Mouse (Mus musculus) midbrain, embryonic 12.5 days (tissue): ENCODE data around the gene Myo16. TPM values are rescaled to one million over a fixed set of nuclear protein-coding genes. Genes with fewer than 3 reads are reported as not detected.

Experiments used
- ATAC-seq: fragments of 200-750 bp; cut with Nextera tagmentation; 2 replicates; pipeline ENCODE4 v1.8.0; 2017; ENCODE audit warnings: low read depth, moderate TSS enrichment, moderate library complexity; ENCODE audit not compliant: low FRiP score
- H3K27ac ChIP-seq: fragments of 300-500 bp; sonication (generic); replicated peaks from 2 replicates; pipeline ENCODE4 v1.5.1; 2016; ENCODE audit warnings: mild to moderate bottlenecking
- H3K27me3 ChIP-seq: fragments of 300-500 bp; sonication (generic); 2 replicates; pipeline ENCODE4 v1.6.1; 2016; ENCODE audit warnings: mild to moderate bottlenecking
- H3K36me3 ChIP-seq: fragments of 300-500 bp; sonication (generic); 2 replicates; pipeline ENCODE4 v1.6.1; 2016
- H3K4me1 ChIP-seq: fragments of 300-500 bp; sonication (generic); 2 replicates; pipeline ENCODE4 v1.6.1; 2016
- H3K4me2 ChIP-seq: fragments of 300-500 bp; sonication (generic); replicated peaks from 2 replicates; pipeline ENCODE4 v1.6.1; 2016; ENCODE audit warnings: mild to moderate bottlenecking, moderate library complexity
- H3K4me3 ChIP-seq: fragments of 300-500 bp; sonication (generic); 2 replicates; pipeline ENCODE4 v1.5.1; 2016; ENCODE audit warnings: mild to moderate bottlenecking
- H3K9ac ChIP-seq: fragments of 300-500 bp; sonication (generic); replicated peaks from 2 replicates; pipeline ENCODE4 v1.6.1; 2016; ENCODE audit warnings: mild to moderate bottlenecking, moderate library complexity
- H3K9me3 ChIP-seq: fragments of 300-500 bp; sonication (generic); 2 replicates; pipeline ENCODE4 v1.6.1; 2016; ENCODE audit warnings: mild to moderate bottlenecking
- WGBS: fragments of 180-500 bp; shearing (Covaris S2); methylation state at CpG from one replicate; pipeline ENCODE4 v1.1.7; 2016; 5-methylcytosine and 5-hydroxymethylcytosine counted together
- polyA plus RNA-seq: library from polyadenylated mRNA; unstranded; fragments of >200 nt; fragmentation: Nextera tagmentation; extraction: Ambion mirVana; gene quantifications from 2 replicates; pipeline ENCODE4 v1.2.1, GENCODE M21; 2016

Gene Myo16
- polyA plus RNA-seq, 1 experiment from 2014 or later: 4.0 TPM

GRCm38 (mm10) chr8:10539665-10540064 lies 386.0 kb downstream of the Myo16 start:
- Histone ChIP-seq H3K9ac (no peak overlapping the region), H3K9me3 (peaks cover 4% of the 10 kb centered on the region), H3K4me3 (no peak overlapping the region), H3K4me2 (no peak overlapping the region), H3K4me1 (peaks cover 6% of the 10 kb centered on the region), H3K27ac (no peak overlapping the region), H3K36me3 (0 out of 2 replicates have a peak, but pooled peaks cover 4% of the 10 kb centered on the region), H3K27me3 (no peaks in the 10 kb centered on the region)
- ATAC-seq: no peak
- 84% methylated on average over 4 of the region's 4 CpGs for WGBS

- Histone ChIP-seq H3K4me3 (no peak overlapping the region), H3K9me3 (peaks cover 4% of the 10 kb centered on the region), H3K9ac (no peak overlapping the region), H3K4me1 (no peaks in the 10 kb centered on the region), H3K36me3 (0 out of 2 replicates have a peak, but pooled peaks cover 4% of the 10 kb centered on the region), H3K27ac (no peak overlapping the region), H3K27me3 (no peaks in the 10 kb centered on the region), H3K4me2 (no peak overlapping the region)
- WGBS: 87% methylated on average over 3 of the region's 3 CpGs
- no peak for ATAC-seq
Measured at GRCm38 (mm10) chr8:10545890-10546289, 392.2 kb downstream of the Myo16 start.

- Histone ChIP-seq H3K27ac (no peak overlapping the region), H3K9ac (no peak overlapping the region), H3K4me2 (no peak overlapping the region), H3K36me3 (0 out of 2 replicates have a peak, but pooled peaks cover 4% of the 10 kb centered on the region), H3K4me3 (no peak overlapping the region), H3K27me3 (no peaks in the 10 kb centered on the region), H3K9me3 (peaks cover 4% of the 10 kb centered on the region), H3K4me1 (no peaks in the 10 kb centered on the region)
- 92% methylated on average over 8 of the region's 8 CpGs for WGBS
- no peak for ATAC-seq
Measured at GRCm38 (mm10) chr8:10546519-10546918, 392.8 kb downstream of the Myo16 start.

- no peak for ATAC-seq
- WGBS: 58% methylated on average over 9 of the region's 9 CpGs
- peaks cover 4% of the 10 kb centered on the region for H3K9me3 ChIP-seq
- H3K9ac ChIP-seq: no peak overlapping the region; the same call in 1 of the 2 replicates
- no peak overlapping the region for H3K4me3 ChIP-seq
- H3K36me3 ChIP-seq: 0 out of 2 replicates have a peak, but pooled peaks cover 4% of the 10 kb centered on the region
- H3K4me2 ChIP-seq: no peak overlapping the region
- H3K27ac ChIP-seq: no peak overlapping the region
- no peaks in the 10 kb centered on the region for H3K4me1 ChIP-seq
- H3K27me3 ChIP-seq: no peaks in the 10 kb centered on the region
Measured at GRCm38 (mm10) chr8:10548003-10548584, 394.4 kb downstream of the Myo16 start.

GRCm38 (mm10) chr8:10549434-10549833 lies 395.7 kb downstream of the Myo16 start:
- no peak overlapping the region for H3K9ac ChIP-seq
- H3K9me3 ChIP-seq: no peaks in the 10 kb centered on the region
- WGBS: 96% methylated on average over 3 of the region's 3 CpGs
- H3K27ac ChIP-seq: no peak overlapping the region
- H3K4me2 ChIP-seq: no peak overlapping the region
- H3K4me3 ChIP-seq: no peak overlapping the region
- no peaks in the 10 kb centered on the region for H3K27me3 ChIP-seq
- ATAC-seq: no peak
- no peaks in the 10 kb centered on the region for H3K36me3 ChIP-seq
- H3K4me1 ChIP-seq: no peaks in the 10 kb centered on the region

GRCm38 (mm10) chr8:10557961-10558360 lies 404.2 kb downstream of the Myo16 start:
- ATAC-seq: no peak
- WGBS: 74% methylated on average over 7 of the region's 7 CpGs
- Histone ChIP-seq H3K9me3 (no peaks in the 10 kb centered on the region), H3K4me1 (0 out of 2 replicates have a peak, but pooled peaks cover 8% of the 10 kb centered on the region), H3K4me2 (no peak overlapping the region), H3K9ac (no peak overlapping the region), H3K27ac (no peak overlapping the region), H3K27me3 (no peaks in the 10 kb centered on the region), H3K4me3 (no peak overlapping the region), H3K36me3 (no peaks in the 10 kb centered on the region)

- Histone ChIP-seq H3K27me3 (no peaks in the 10 kb centered on the region), H3K9me3 (no peaks in the 10 kb centered on the region), H3K4me1 (0 out of 2 replicates have a peak, but pooled peaks cover 8% of the 10 kb centered on the region), H3K4me3 (no peak overlapping the region), H3K27ac (no peak overlapping the region), H3K4me2 (no peak overlapping the region), H3K36me3 (no peaks in the 10 kb centered on the region), H3K9ac (no peak overlapping the region)
- no peak for ATAC-seq
- 90% methylated on average over 6 of the region's 6 CpGs for WGBS
Measured at GRCm38 (mm10) chr8:10559479-10559878, 405.8 kb downstream of the Myo16 start.

- 73% methylated on average over 5 of the region's 5 CpGs for WGBS
- no peaks in the 10 kb centered on the region for H3K27me3 ChIP-seq
Measured at GRCm38 (mm10) chr8:10561616-10562015, 407.9 kb downstream of the Myo16 start.

GRCm38 (mm10) chr8:10562046-10562445 lies 408.3 kb downstream of the Myo16 start:
- no peak for ATAC-seq
- 68% methylated on average over 13 of the region's 13 CpGs for WGBS

More at GRCm38 (mm10) chr8:10561616-10562015, 407.9 kb downstream of the Myo16 start:
- H3K36me3 ChIP-seq: no peaks in the 10 kb centered on the region
- H3K27ac ChIP-seq: no peak overlapping the region
- no peak overlapping the region for H3K4me2 ChIP-seq
- H3K4me3 ChIP-seq: no peak overlapping the region
- 0 out of 2 replicates have a peak, but pooled peaks cover 8% of the 10 kb centered on the region for H3K4me1 ChIP-seq
- H3K9me3 ChIP-seq: no peaks in the 10 kb centered on the region
- no peak overlapping the region for H3K9ac ChIP-seq
- ATAC-seq: no peak

GRCm38 (mm10) chr8:10562636-10563035 lies 408.9 kb downstream of the Myo16 start:
- Histone ChIP-seq H3K9ac (no peak overlapping the region), H3K27me3 (no peaks in the 10 kb centered on the region), H3K4me3 (no peak overlapping the region), H3K4me1 (0 out of 2 replicates have a peak, but pooled peaks cover 8% of the 10 kb centered on the region), H3K4me2 (no peak overlapping the region), H3K9me3 (no peaks in the 10 kb centered on the region), H3K27ac (no peak overlapping the region), H3K36me3 (no peaks in the 10 kb centered on the region)
- WGBS: 92% methylated on average over 9 of the region's 9 CpGs
- ATAC-seq: no peak

More at GRCm38 (mm10) chr8:10562046-10562445, 408.3 kb downstream of the Myo16 start:
- Histone ChIP-seq H3K4me2 (no peak overlapping the region), H3K27ac (no peak overlapping the region), H3K9ac (no peak overlapping the region), H3K27me3 (no peaks in the 10 kb centered on the region), H3K4me3 (no peak overlapping the region), H3K9me3 (no peaks in the 10 kb centered on the region), H3K4me1 (0 out of 2 replicates have a peak, but pooled peaks cover 8% of the 10 kb centered on the region), H3K36me3 (no peaks in the 10 kb centered on the region)

GRCm38 (mm10) chr8:10565231-10566029 lies 411.7 kb downstream of the Myo16 start:
- no peak for ATAC-seq
- 76% methylated on average over 11 of the region's 11 CpGs for WGBS
- H3K36me3 ChIP-seq: no peaks in the 10 kb centered on the region
- no peak overlapping the region for H3K27ac ChIP-seq
- H3K4me2 ChIP-seq: no peak overlapping the region
- no peaks in the 10 kb centered on the region for H3K27me3 ChIP-seq
- H3K9ac ChIP-seq: no peak overlapping the region
- no peak overlapping the region for H3K4me3 ChIP-seq
- no peaks in the 10 kb centered on the region for H3K9me3 ChIP-seq
- H3K4me1 ChIP-seq: peaks cover 4% of the 10 kb centered on the region; the same call in 1 of the 2 replicates

- Histone ChIP-seq H3K9me3 (no peaks in the 10 kb centered on the region), H3K36me3 (no peaks in the 10 kb centered on the region), H3K4me2 (no peak overlapping the region), H3K27me3 (no peaks in the 10 kb centered on the region), H3K4me3 (no peak overlapping the region), H3K4me1 (no peaks in the 10 kb centered on the region; the same call in 1 of the 2 replicates), H3K9ac (no peak overlapping the region), H3K27ac (no peak overlapping the region)
- no peak for ATAC-seq
- 76% methylated on average over 4 of the region's 4 CpGs for WGBS
Measured at GRCm38 (mm10) chr8:10568448-10568847, 414.7 kb downstream of the Myo16 start.
